Mouse (Mus musculus): ENCODE measurements around the gene Myct1.

DNA sequence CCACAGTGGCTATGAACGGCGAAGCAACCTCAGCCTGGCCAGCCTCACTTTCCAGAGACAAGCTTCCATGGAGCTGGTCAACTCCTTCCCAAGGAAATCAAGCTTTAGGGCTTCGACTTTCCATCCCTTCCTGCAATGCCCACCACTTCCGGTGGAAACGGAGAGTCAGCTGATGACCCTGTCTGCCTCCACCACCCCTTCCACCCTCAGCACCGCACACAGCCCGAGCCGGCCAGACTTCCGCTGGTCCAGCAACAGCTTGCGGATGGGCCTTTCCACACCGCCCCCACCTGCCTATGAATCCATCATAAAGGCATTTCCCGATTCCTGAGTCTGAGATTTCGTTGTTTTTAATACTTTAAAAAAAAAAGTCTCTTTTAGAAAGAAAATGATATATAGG, 10.8 kb downstream of the Myct1 start:
- TF ChIP-seq CTCF (IDR thresholded peaks at IDR 0.05; ENCODE audit: extremely low read depth, insufficient read depth, insufficient read length, insufficient replicate concordance): no peak
- TF ChIP-seq POLR2A (IDR thresholded peaks at IDR 0.05; ENCODE audit: low read depth, low read length): no peak

All from spleen, adult 2 months (tissue).